Mouse (Mus musculus): ENCODE measurements around the gene Ccdc107.
"Not testable (repeated sequence)": the region's sequence is repeated elsewhere in the genome, so short reads cannot be mapped to it uniquely, and the experiment has no call there.

GRCm38 (mm10) chr4:43485666-43486065 lies 7.0 kb upstream of the Ccdc107 start:
- TF ChIP-seq CTCF (IDR thresholded peaks at IDR 0.05); POLR2A (IDR thresholded peaks at IDR 0.05; ENCODE audit: insufficient read depth, low read depth, low read length): not testable (repeated sequence)
